Mouse (Mus musculus) hindbrain, embryonic 13.5 days (tissue): ENCODE measurements at regions not wholly inside any gene's neighbourhood (a gene's known extent, or its start where the extent isn't known, plus 50 kb on each side); places are given as distances from the start of the nearest gene placed in this dataset.

Source experiments
- ATAC-seq: fragments of 200-750 bp; cut with Nextera tagmentation; 2 replicates; pipeline ENCODE4 v1.8.0; 2017; ENCODE audit warnings: moderate TSS enrichment; ENCODE audit not compliant: low FRiP score
- H3K27ac ChIP-seq: fragments of 300-500 bp; sonication (generic); 2 replicates; pipeline ENCODE4 v1.5.1; 2015; ENCODE audit warnings: inconsistent platforms, mild to moderate bottlenecking, moderate library complexity
- H3K27me3 ChIP-seq: fragments of 300-500 bp; sonication (generic); 2 replicates; pipeline ENCODE4 v1.6.1; 2015; ENCODE audit warnings: mild to moderate bottlenecking, inconsistent platforms
- H3K36me3 ChIP-seq: fragments of 300-500 bp; sonication (generic); 2 replicates; pipeline ENCODE4 v1.6.1; 2015; ENCODE audit warnings: mild to moderate bottlenecking, inconsistent platforms
- H3K4me1 ChIP-seq: fragments of 300-500 bp; sonication (generic); replicated peaks from 2 replicates; pipeline ENCODE4 v1.6.1; 2015; ENCODE audit warnings: inconsistent platforms
- H3K4me2 ChIP-seq: fragments of 300-500 bp; sonication (generic); 2 replicates; pipeline ENCODE4 v1.6.1; 2015; ENCODE audit warnings: inconsistent platforms, mild to moderate bottlenecking, moderate library complexity
- H3K4me3 ChIP-seq: fragments of 300-500 bp; sonication (generic); 2 replicates; pipeline ENCODE4 v1.5.1; 2015; ENCODE audit warnings: mild to moderate bottlenecking, inconsistent platforms
- H3K9ac ChIP-seq: fragments of 300-500 bp; sonication (generic); 2 replicates; pipeline ENCODE4 v1.6.1; 2015; ENCODE audit warnings: mild to moderate bottlenecking, inconsistent platforms
- H3K9me3 ChIP-seq: fragments of 300-500 bp; sonication (generic); 2 replicates; pipeline ENCODE4 v1.6.1; 2016; ENCODE audit warnings: inconsistent platforms
- WGBS: fragments of 180-500 bp; shearing (Covaris S2); methylation state at CpG from one replicate; pipeline ENCODE4 v1.1.7; 2015; 5-methylcytosine and 5-hydroxymethylcytosine counted together

GRCm38 (mm10) chr12:26754611-26755010, 285.6 kb downstream of the Cmpk2 start:
- H3K4me1 ChIP-seq: peaks cover 28% of the 10 kb centered on the region
- H3K36me3 ChIP-seq: no peaks in the 10 kb centered on the region
- no peaks in the 10 kb centered on the region for H3K9me3 ChIP-seq
- no peaks in the 10 kb centered on the region for H3K27me3 ChIP-seq
- 67% methylated on average over 2 of the region's 2 CpGs for WGBS
- no peak overlapping the region for H3K4me2 ChIP-seq
- H3K9ac ChIP-seq: no peak overlapping the region
- no peak overlapping the region for H3K27ac ChIP-seq
- ATAC-seq: no peak
- no peak overlapping the region for H3K4me3 ChIP-seq

- 0 out of 2 replicates have a peak overlapping the region, but pooled peaks have one; percentile 15 for H3K4me2 ChIP-seq
- 27% methylated on average over 3 of the region's 3 CpGs for WGBS
- no peaks in the 10 kb centered on the region for H3K36me3 ChIP-seq
- H3K4me1 ChIP-seq: peaks cover 17% of the 10 kb centered on the region
- no peaks in the 10 kb centered on the region for H3K27me3 ChIP-seq
- peak overlapping the region; percentile 78 for H3K27ac ChIP-seq
- ATAC-seq: peak; percentile 80
- H3K9ac ChIP-seq: no peak overlapping the region
- 0 out of 2 replicates have a peak, but pooled peaks cover 9% of the 10 kb centered on the region for H3K9me3 ChIP-seq
- no peak overlapping the region for H3K4me3 ChIP-seq
Observed at GRCm38 (mm10) chr12:26734558-26734897, 265.5 kb downstream of the Cmpk2 start.

- Histone ChIP-seq H3K4me1 (peaks cover 17% of the 10 kb centered on the region), H3K27me3 (no peaks in the 10 kb centered on the region), H3K4me2 (0 out of 2 replicates have a peak overlapping the region, but pooled peaks have one; percentile 15), H3K9ac (no peak overlapping the region), H3K9me3 (0 out of 2 replicates have a peak, but pooled peaks cover 9% of the 10 kb centered on the region), H3K27ac (peak overlapping the region; percentile 78), H3K4me3 (no peak overlapping the region), H3K36me3 (no peaks in the 10 kb centered on the region)
- ATAC-seq: peak; percentile 32; the same call in 1 of the 2 replicates
- 21% methylated on average over 4 of the region's 4 CpGs for WGBS
Observed at GRCm38 (mm10) chr12:26733822-26734557, 265.0 kb downstream of the Cmpk2 start.

GRCm38 (mm10) chr12:26723399-26723798, 254.4 kb downstream of the Cmpk2 start:
- Histone ChIP-seq H3K4me2 (no peak overlapping the region), H3K27ac (no peak overlapping the region), H3K4me3 (no peak overlapping the region), H3K4me1 (no peaks in the 10 kb centered on the region), H3K27me3 (no peaks in the 10 kb centered on the region), H3K36me3 (no peaks in the 10 kb centered on the region), H3K9me3 (no peaks in the 10 kb centered on the region), H3K9ac (no peak overlapping the region)
- ATAC-seq: no peak
- 65% methylated on average over 1 of the region's 1 CpGs for WGBS

GRCm38 (mm10) chr12:26698838-26699237, 229.8 kb downstream of the Cmpk2 start:
- Histone ChIP-seq H3K4me3 (no peak overlapping the region), H3K9ac (no peak overlapping the region), H3K4me2 (no peak overlapping the region), H3K4me1 (no peaks in the 10 kb centered on the region), H3K9me3 (no peaks in the 10 kb centered on the region), H3K27ac (no peak overlapping the region), H3K27me3 (no peaks in the 10 kb centered on the region), H3K36me3 (no peaks in the 10 kb centered on the region)
- ATAC-seq: no peak
- WGBS: 81% methylated on average over 1 of the region's 1 CpGs

- Histone ChIP-seq H3K4me2 (no peak overlapping the region), H3K4me3 (no peak overlapping the region), H3K9ac (no peak overlapping the region), H3K36me3 (no peaks in the 10 kb centered on the region), H3K4me1 (0 out of 2 replicates have a peak, but pooled peaks cover 2% of the 10 kb centered on the region), H3K9me3 (no peaks in the 10 kb centered on the region), H3K27ac (no peak overlapping the region; the same call in 1 of the 2 replicates), H3K27me3 (no peaks in the 10 kb centered on the region)
- ATAC-seq: no peak
- WGBS: 81% methylated on average over 4 of the region's 4 CpGs
Observed at GRCm38 (mm10) chr12:26688048-26688447, 219.0 kb downstream of the Cmpk2 start.

- Histone ChIP-seq H3K27ac (peak overlapping the region; percentile 83), H3K4me3 (no peak overlapping the region), H3K4me1 (peaks cover 18% of the 10 kb centered on the region), H3K4me2 (no peak overlapping the region), H3K27me3 (no peaks in the 10 kb centered on the region), H3K9ac (no peak overlapping the region), H3K9me3 (no peaks in the 10 kb centered on the region), H3K36me3 (no peaks in the 10 kb centered on the region)
- 63% methylated on average over 3 of the region's 3 CpGs for WGBS
- peak; percentile 49 for ATAC-seq
Observed at GRCm38 (mm10) chr12:26680568-26680947, 211.6 kb downstream of the Cmpk2 start.

GRCm38 (mm10) chr12:26679887-26680567, 211.0 kb downstream of the Cmpk2 start:
- no peak overlapping the region for H3K9ac ChIP-seq
- H3K4me1 ChIP-seq: peaks cover 18% of the 10 kb centered on the region
- peak overlapping the region; percentile 83 for H3K27ac ChIP-seq
- H3K4me3 ChIP-seq: no peak overlapping the region
- ATAC-seq: peak; percentile 75
- H3K4me2 ChIP-seq: no peak overlapping the region
- H3K9me3 ChIP-seq: no peaks in the 10 kb centered on the region
- WGBS: 26% methylated on average over 9 of the region's 9 CpGs
- H3K36me3 ChIP-seq: no peaks in the 10 kb centered on the region
- H3K27me3 ChIP-seq: no peaks in the 10 kb centered on the region

- Histone ChIP-seq H3K4me2 (no peak overlapping the region), H3K4me3 (no peak overlapping the region), H3K36me3 (no peaks in the 10 kb centered on the region), H3K27me3 (no peaks in the 10 kb centered on the region), H3K4me1 (no peaks in the 10 kb centered on the region), H3K27ac (no peak overlapping the region), H3K9me3 (no peaks in the 10 kb centered on the region), H3K9ac (no peak overlapping the region)
- ATAC-seq: no peak
- 74% methylated on average over 4 of the region's 4 CpGs for WGBS
Observed at GRCm38 (mm10) chr12:26665466-26665865, 196.5 kb downstream of the Cmpk2 start.

- peaks cover 8% of the 10 kb centered on the region; the same call in 1 of the 2 replicates for H3K4me1 ChIP-seq
- H3K9ac ChIP-seq: no peak overlapping the region
- H3K4me2 ChIP-seq: no peak overlapping the region
- peak overlapping the region; percentile 42 for H3K27ac ChIP-seq
- no peaks in the 10 kb centered on the region for H3K36me3 ChIP-seq
- ATAC-seq: no peak
- 58% methylated on average over 2 of the region's 2 CpGs for WGBS
- no peaks in the 10 kb centered on the region for H3K27me3 ChIP-seq
- no peak overlapping the region for H3K4me3 ChIP-seq
- no peaks in the 10 kb centered on the region for H3K9me3 ChIP-seq
Observed at GRCm38 (mm10) chr12:26654251-26654650, 185.2 kb downstream of the Cmpk2 start.

GRCm38 (mm10) chr12:26653781-26654180, 184.8 kb downstream of the Cmpk2 start:
- Histone ChIP-seq H3K9ac (no peak overlapping the region), H3K27me3 (no peaks in the 10 kb centered on the region), H3K36me3 (no peaks in the 10 kb centered on the region), H3K9me3 (no peaks in the 10 kb centered on the region), H3K4me2 (no peak overlapping the region), H3K4me1 (peaks cover 8% of the 10 kb centered on the region; the same call in 1 of the 2 replicates), H3K4me3 (no peak overlapping the region), H3K27ac (peak overlapping the region; percentile 42)
- ATAC-seq: no peak
- 52% methylated on average over 6 of the region's 6 CpGs for WGBS

- H3K9ac ChIP-seq: no peak overlapping the region
- no peaks in the 10 kb centered on the region for H3K9me3 ChIP-seq
- H3K36me3 ChIP-seq: no peaks in the 10 kb centered on the region
- peak; percentile 69; the same call in 1 of the 2 replicates for ATAC-seq
- no peaks in the 10 kb centered on the region for H3K27me3 ChIP-seq
- H3K4me1 ChIP-seq: peaks cover 13% of the 10 kb centered on the region; the same call in 1 of the 2 replicates
- no peak overlapping the region for H3K4me2 ChIP-seq
- no peak overlapping the region for H3K4me3 ChIP-seq
- peak overlapping the region; percentile 31; the same call in 1 of the 2 replicates for H3K27ac ChIP-seq
Observed at GRCm38 (mm10) chr12:26646141-26646540, 177.1 kb downstream of the Cmpk2 start.
